Mouse (Mus musculus): ENCODE results near the gene Cyp2u1. TPM values are rescaled to one million over a fixed set of nuclear protein-coding genes. Genes with fewer than 3 reads are reported as not detected.

Gene Cyp2u1
- 1.1 TPM in 2 replicates for polyA plus RNA-seq (2012; rRNA removed)

DNA sequence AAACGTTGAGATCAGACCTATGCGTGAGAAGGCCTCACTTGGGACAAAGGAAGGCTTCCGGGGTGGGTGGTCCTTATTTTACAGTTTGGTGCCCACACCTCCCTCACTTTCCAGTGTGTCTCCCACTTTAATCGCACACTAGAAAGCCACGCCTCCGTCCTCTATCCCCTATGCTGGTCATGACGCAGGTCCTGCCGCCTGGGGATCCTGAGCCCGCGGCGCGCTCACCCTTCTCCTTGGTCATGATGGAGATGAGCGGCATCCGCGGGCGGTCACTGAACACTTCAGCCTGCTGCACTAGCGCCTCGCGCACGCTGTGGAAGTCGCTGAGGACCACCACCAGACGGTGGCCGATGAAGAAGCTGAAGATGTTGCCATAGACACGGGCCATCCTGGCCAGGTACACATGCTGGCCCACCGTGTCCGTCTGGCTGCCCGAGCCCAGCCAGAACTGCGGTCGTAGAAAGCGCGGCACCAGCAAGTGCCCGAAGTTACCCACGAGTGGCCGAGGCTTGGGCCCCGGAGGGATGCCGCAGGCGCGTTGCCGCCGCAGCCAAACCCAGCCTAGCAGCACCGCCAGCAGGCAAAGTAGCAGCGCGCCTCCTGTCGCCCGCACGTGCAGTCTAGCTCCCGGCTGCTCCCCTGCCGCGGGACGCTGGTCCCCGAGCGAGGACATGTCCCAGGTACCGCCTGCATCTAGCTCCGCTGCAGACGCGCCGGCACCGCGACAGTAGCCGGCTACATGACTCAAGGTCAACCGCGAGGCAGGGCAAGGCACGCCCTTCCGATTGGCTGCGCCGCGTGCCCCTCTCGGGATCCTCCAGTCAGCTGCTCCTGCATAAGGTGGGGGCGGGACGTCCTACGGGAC, at the start of gene Cyp2u1:
Cyp2u1 (minus strand) TSS at position 776 of the 868 bp plus-strand sequence.

DNA sequence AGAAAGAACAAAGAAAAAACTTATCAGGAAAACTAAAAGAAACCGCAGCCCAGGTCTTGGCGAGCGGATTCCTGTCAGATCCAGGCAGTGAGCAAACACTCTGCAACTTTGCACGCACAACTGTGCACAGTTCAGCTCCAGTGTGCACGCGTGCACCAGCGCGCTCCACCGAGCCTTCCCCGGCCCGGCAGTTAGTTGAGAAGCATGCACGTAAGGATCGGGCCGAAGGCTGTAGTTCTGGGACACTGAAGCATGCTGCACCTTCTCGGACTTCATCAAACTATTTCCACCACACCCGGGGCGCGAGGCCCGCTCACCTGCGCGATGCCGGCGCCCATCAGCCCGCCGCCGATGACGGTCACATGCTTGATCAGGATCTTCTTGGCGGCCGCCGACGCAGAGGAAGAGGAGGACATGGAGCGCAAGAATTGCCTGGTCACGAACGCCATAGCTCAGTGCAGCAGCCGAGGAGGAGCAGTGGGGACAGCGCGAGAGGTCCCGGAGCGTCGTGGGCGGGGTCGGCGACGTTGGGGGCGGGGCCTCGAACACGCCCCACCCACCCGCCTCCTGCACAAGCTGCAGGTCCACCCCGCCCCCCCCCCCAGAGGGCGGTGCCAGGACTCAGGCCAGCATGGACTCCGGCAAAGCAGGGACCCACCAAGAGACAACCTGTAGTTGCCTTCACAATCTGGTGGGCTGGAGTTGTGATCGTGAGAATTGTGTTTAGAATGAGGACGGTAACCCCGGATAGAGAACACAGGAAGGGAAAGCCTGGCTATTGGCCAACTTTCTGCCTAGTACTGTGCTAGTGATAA, 31.3 kb downstream of the Cyp2u1 start, which contains the start of gene Hadh:
Hadh (minus strand) TSS at position 543 of the 815 bp plus-strand sequence.

Other genes with a start within 250 kb of the Cyp2u1 start
- 29.2 and 37.2 TPM in 2 replicates for gene Lef1, start 192.8 kb downstream of the Cyp2u1 start, polyA plus RNA-seq (2012; rRNA removed)
- gene Hadh, start 31.1 kb downstream of the Cyp2u1 start, polyA plus RNA-seq (2012; rRNA removed): 60.7 and 79.0 TPM in 2 replicates
- 0.72 and 0.73 TPM in 2 replicates for gene Sgms2, start 188.2 kb upstream of the Cyp2u1 start, polyA plus RNA-seq (2012; rRNA removed)